8 mouse cellular contexts compared by ENCODE assay signal in genomic region chr4:120283141-120283540, GRCm38 (mm10). TPM values are rescaled to one million over a fixed set of nuclear protein-coding genes. Genes with fewer than 3 reads are reported as not detected.
DNase-seq lines count a peak whose midpoint lies in the region; ATAC-seq and TF ChIP-seq lines count a peak whose summit lies in the region.

No protein-coding gene starts in this region.

- intact Hi-C loops in gastrocnemius, postnatal 36 days (cut with DNase I), result no loop called here

- DNase-seq in right cerebral cortex, adult 18-20 months, result peak; percentile 67
- no peak for DNase-seq in right cerebral cortex, postnatal 14 days
- peak; percentile 76 to 84 for DNase-seq in gastrocnemius, postnatal 36 days
- DNase-seq in hindbrain, postnatal 0 days (ENCODE audit: low spot score), result peak; percentile 84
- peak; percentile 56 for DNase-seq in limb, embryonic 11.5 days (ENCODE audit: low spot score)
- peak; percentile 63 for DNase-seq in telencephalon, adult 2 months (ENCODE audit: low read depth, low spot score)

- TF ChIP-seq CTCF in hindbrain, postnatal 0 days (IDR thresholded peaks at IDR 0.05; ENCODE audit: low read depth), result no peak

- H3K4me1 ChIP-seq in hindbrain, postnatal 0 days (ENCODE audit: insufficient read depth, low read length), result peaks cover 16% of the 10 kb centered on the region; the same call in 1 of the 2 replicates
- H3K4me1 ChIP-seq in limb, embryonic 11.5 days (ENCODE audit: control insufficient read depth, insufficient read depth, low read length), result peaks cover 22% of the 10 kb centered on the region
- peaks cover 55% of the 10 kb centered on the region for H3K4me1 ChIP-seq in midbrain, embryonic 12.5 days

- peak overlapping the region; percentile 94 for H3K4me2 ChIP-seq in hindbrain, postnatal 0 days (ENCODE audit: low read depth, low read length)
- H3K4me2 ChIP-seq in limb, embryonic 11.5 days (ENCODE audit: low read depth, severe bottlenecking), result peak overlapping the region; percentile 82
- peak overlapping the region; percentile 86 for H3K4me2 ChIP-seq in midbrain, embryonic 12.5 days (replicated peaks)

- H3K9ac ChIP-seq in hindbrain, postnatal 0 days (replicated peaks; ENCODE audit: low read length), result peak overlapping the region; percentile 54
- H3K9ac ChIP-seq in limb, embryonic 11.5 days (ENCODE audit: low read length), result peak overlapping the region; percentile 1; the same call in 1 of the 2 replicates
- peak overlapping the region; percentile 63 for H3K9ac ChIP-seq in midbrain, embryonic 12.5 days (replicated peaks)

- peak; percentile 62 for ATAC-seq in common myeloid progenitor, adult 5-6 weeks (replicated peaks; ENCODE audit: low read depth, poor library complexity, severe bottlenecking)
- ATAC-seq in hindbrain, postnatal 0 days, result peak; percentile 75
- ATAC-seq in limb, embryonic 11.5 days (ENCODE audit: insufficient number of reproducible peaks, low FRiP score, low TSS enrichment, low read depth), result peak; percentile 48
- peak; percentile 45 for ATAC-seq in midbrain, embryonic 12.5 days (ENCODE audit: low FRiP score, low read depth)

- H3K36me3 ChIP-seq in hindbrain, postnatal 0 days (ENCODE audit: insufficient read depth, low read length), result no peaks in the 10 kb centered on the region
- no peaks in the 10 kb centered on the region for H3K36me3 ChIP-seq in limb, embryonic 11.5 days (ENCODE audit: control insufficient read depth, insufficient read depth, low read length)
- H3K36me3 ChIP-seq in midbrain, embryonic 12.5 days, result no peaks in the 10 kb centered on the region

- H3K27me3 ChIP-seq in hindbrain, postnatal 0 days (ENCODE audit: insufficient read depth, low read length), result no peaks in the 10 kb centered on the region
- peaks cover 47% of the 10 kb centered on the region for H3K27me3 ChIP-seq in limb, embryonic 11.5 days (ENCODE audit: control insufficient read depth, insufficient read depth, low read length)
- H3K27me3 ChIP-seq in midbrain, embryonic 12.5 days, result peaks cover 92% of the 10 kb centered on the region

- no peaks in the 10 kb centered on the region for H3K9me3 ChIP-seq in hindbrain, postnatal 0 days (ENCODE audit: low read length)
- no peaks in the 10 kb centered on the region for H3K9me3 ChIP-seq in limb, embryonic 11.5 days (ENCODE audit: control insufficient read depth, low read length)
- H3K9me3 ChIP-seq in midbrain, embryonic 12.5 days, result no peaks in the 10 kb centered on the region

- peak overlapping the region; percentile 43 for H3K4me3 ChIP-seq in hindbrain, postnatal 0 days (ENCODE audit: low read length)
- H3K4me3 ChIP-seq in limb, embryonic 11.5 days (ENCODE audit: low read depth, low read length), result peak overlapping the region; percentile 39
- H3K4me3 ChIP-seq in midbrain, embryonic 12.5 days, result peak overlapping the region; percentile 48

- no peak overlapping the region for H3K27ac ChIP-seq in hindbrain, postnatal 0 days
- no peak overlapping the region for H3K27ac ChIP-seq in limb, embryonic 11.5 days (replicated peaks; ENCODE audit: low read depth, low read length)
- no peak overlapping the region for H3K27ac ChIP-seq in midbrain, embryonic 12.5 days (replicated peaks)

- WGBS in hindbrain, postnatal 0 days, result 15% methylated on average over 5 of the region's 6 CpGs
- 8% methylated on average over 6 of the region's 6 CpGs for whole genome bisulfite sequencing in limb, embryonic 11.5 days
- 6% methylated on average over 6 of the region's 6 CpGs for WGBS in midbrain, embryonic 12.5 days

RNA-seq across cellular contexts. Expression of gene Foxo6, which starts 4.0 kb away (rescaled TPM):
- not detected in 2 replicates for total RNA-seq in common myeloid progenitor, adult 5-6 weeks (2017)
- 1 to 10 TPM; 6.4 to 8.2 TPM for total RNA-seq in gastrocnemius, postnatal 36 days (2021)
- 23.8 and 25.1 TPM in 2 replicates for total RNA-seq in hindbrain, postnatal 0 days (2014; rRNA removed)
- 1.2 and 1.3 TPM in 2 replicates for polyA plus RNA-seq in hindbrain, postnatal 0 days (2015; fragmentation: Nextera tagmentation; extraction: Ambion mirVana)
- polyA plus RNA-seq in limb, embryonic 11.5 days (2014; fragmentation: Nextera tagmentation; extraction: Ambion mirVana), result 0.07 and 0.11 TPM in 2 replicates
- 0.15 and 0.25 TPM in 2 replicates for polyA plus RNA-seq in midbrain, embryonic 12.5 days (2016; fragmentation: Nextera tagmentation; extraction: Ambion mirVana)

Comparison
In these comparisons a context has a peak if more than half of its experiments do, and no peak if none do; other contexts are left out.
1. H3K9ac ChIP-seq: peak in every context shown above with its lines; median percentile 63 in midbrain, embryonic 12.5 days; 54 in hindbrain, postnatal 0 days; 1 in limb, embryonic 11.5 days.